Mouse (Mus musculus): ENCODE measurements around the gene Vstm2b. TPM values are rescaled to one million over a fixed set of nuclear protein-coding genes. Genes with fewer than 3 reads are reported as not detected.

The Vstm2b gene
- not detected in 2 replicates for total RNA-seq (2014; rRNA removed)
- polyA plus RNA-seq (2012; rRNA removed), result not detected in 2 replicates

GRCm38 (mm10) chr7:40898096-40898710 is at the start of gene Vstm2b:
TSS of gene Vstm2b (plus strand) at chr7:40898328.
- Histone ChIP-seq H3K4me1 (ENCODE audit: control insufficient read depth, insufficient read depth, low read length) (no peaks in the 10 kb centered on the region), H3K27ac (replicated peaks; ENCODE audit: insufficient read depth, low read depth, low read length) (no peak within 1 kb of the TSS), H3K4me3 (ENCODE audit: insufficient read depth, low read depth, low read length) (peak within 1 kb of the TSS; percentile 21; the same call in 1 of the 2 replicates), H3K27me3 (ENCODE audit: control insufficient read depth, insufficient read depth, low read length) (peaks cover 21% of the 10 kb centered on the region), H3K79me2 (ENCODE audit: control insufficient read depth, insufficient read depth, low read length) (no peaks in the 10 kb centered on the region), H3K9ac (ENCODE audit: low read depth, low read length) (no peak within 1 kb of the TSS), H3K36me3 (ENCODE audit: control insufficient read depth, insufficient read depth, low read length) (no peaks in the 10 kb centered on the region)
- TF ChIP-seq CTCF (IDR thresholded peaks at IDR 0.05; ENCODE audit: low read depth, low read length), result no peak
- no peak for TF ChIP-seq POLR2A (IDR thresholded peaks at IDR 0.05; ENCODE audit: extremely low read depth, insufficient read depth, low read length)
- DNase-seq (ENCODE audit: extremely low read depth, low read depth, low spot score), result no peak
- 4% methylated on average over 35 of the region's 35 CpGs for WGBS

GRCm38 (mm10) chr7:40856088-40856625 is 42.0 kb upstream of the Vstm2b start:
- no peak overlapping the region for H3K9ac ChIP-seq (ENCODE audit: low read depth, low read length)
- no peaks in the 10 kb centered on the region for H3K79me2 ChIP-seq (ENCODE audit: control insufficient read depth, insufficient read depth, low read length)
- 62% methylated on average over 7 of the region's 7 CpGs for WGBS
- H3K36me3 ChIP-seq (ENCODE audit: control insufficient read depth, insufficient read depth, low read length), result no peaks in the 10 kb centered on the region
- no peak overlapping the region for H3K4me3 ChIP-seq (ENCODE audit: insufficient read depth, low read depth, low read length)
- H3K4me1 ChIP-seq (ENCODE audit: control insufficient read depth, insufficient read depth, low read length), result no peaks in the 10 kb centered on the region
- H3K27me3 ChIP-seq (ENCODE audit: control insufficient read depth, insufficient read depth, low read length), result no peaks in the 10 kb centered on the region
- no peak for DNase-seq (ENCODE audit: extremely low read depth, low read depth, low spot score)
- no peak for TF ChIP-seq CTCF (IDR thresholded peaks at IDR 0.05; ENCODE audit: low read depth, low read length)
- TF ChIP-seq POLR2A (IDR thresholded peaks at IDR 0.05; ENCODE audit: extremely low read depth, insufficient read depth, low read length), result no peak
- H3K27ac ChIP-seq (replicated peaks; ENCODE audit: insufficient read depth, low read depth, low read length), result no peak overlapping the region

GRCm38 (mm10) chr7:40873380-40873990 is 24.6 kb upstream of the Vstm2b start:
- WGBS, result 69% methylated on average over 7 of the region's 7 CpGs

GRCm38 (mm10) chr7:40884855-40885489 is 13.2 kb upstream of the Vstm2b start:
- no peak for DNase-seq (ENCODE audit: extremely low read depth, low read depth, low spot score)
- no peak overlapping the region for H3K27ac ChIP-seq (replicated peaks; ENCODE audit: insufficient read depth, low read depth, low read length)
- no peak overlapping the region for H3K9ac ChIP-seq (ENCODE audit: low read depth, low read length)
- WGBS, result 68% methylated on average over 8 of the region's 8 CpGs
- H3K27me3 ChIP-seq (ENCODE audit: control insufficient read depth, insufficient read depth, low read length), result no peaks in the 10 kb centered on the region
- no peaks in the 10 kb centered on the region for H3K79me2 ChIP-seq (ENCODE audit: control insufficient read depth, insufficient read depth, low read length)
- TF ChIP-seq POLR2A (IDR thresholded peaks at IDR 0.05; ENCODE audit: extremely low read depth, insufficient read depth, low read length) (no peak), CTCF (IDR thresholded peaks at IDR 0.05; ENCODE audit: low read depth, low read length) (no peak)
- H3K4me1 ChIP-seq (ENCODE audit: control insufficient read depth, insufficient read depth, low read length), result no peaks in the 10 kb centered on the region
- H3K4me3 ChIP-seq (ENCODE audit: insufficient read depth, low read depth, low read length), result no peak overlapping the region
- no peaks in the 10 kb centered on the region for H3K36me3 ChIP-seq (ENCODE audit: control insufficient read depth, insufficient read depth, low read length)

More at GRCm38 (mm10) chr7:40873380-40873990, 24.6 kb upstream of the Vstm2b start:
- H3K9ac ChIP-seq (ENCODE audit: low read depth, low read length), result no peak overlapping the region
- H3K36me3 ChIP-seq (ENCODE audit: control insufficient read depth, insufficient read depth, low read length), result no peaks in the 10 kb centered on the region
- no peak for DNase-seq (ENCODE audit: extremely low read depth, low read depth, low spot score)
- no peaks in the 10 kb centered on the region for H3K27me3 ChIP-seq (ENCODE audit: control insufficient read depth, insufficient read depth, low read length)
- no peaks in the 10 kb centered on the region for H3K4me1 ChIP-seq (ENCODE audit: control insufficient read depth, insufficient read depth, low read length)
- H3K27ac ChIP-seq (replicated peaks; ENCODE audit: insufficient read depth, low read depth, low read length), result no peak overlapping the region
- H3K79me2 ChIP-seq (ENCODE audit: control insufficient read depth, insufficient read depth, low read length), result no peaks in the 10 kb centered on the region
- H3K4me3 ChIP-seq (ENCODE audit: insufficient read depth, low read depth, low read length), result no peak overlapping the region
- TF ChIP-seq CTCF (IDR thresholded peaks at IDR 0.05; ENCODE audit: low read depth, low read length), result no peak
- no peak for TF ChIP-seq POLR2A (IDR thresholded peaks at IDR 0.05; ENCODE audit: extremely low read depth, insufficient read depth, low read length)

GRCm38 (mm10) chr7:40888358-40888757 is 9.8 kb upstream of the Vstm2b start:
- H3K4me3 ChIP-seq (ENCODE audit: insufficient read depth, low read depth, low read length), result no peak overlapping the region
- TF ChIP-seq POLR2A (IDR thresholded peaks at IDR 0.05; ENCODE audit: extremely low read depth, insufficient read depth, low read length) (no peak), CTCF (IDR thresholded peaks at IDR 0.05; ENCODE audit: low read depth, low read length) (no peak)
- H3K9ac ChIP-seq (ENCODE audit: low read depth, low read length), result no peak overlapping the region
- H3K79me2 ChIP-seq (ENCODE audit: control insufficient read depth, insufficient read depth, low read length), result no peaks in the 10 kb centered on the region
- no peak for DNase-seq (ENCODE audit: extremely low read depth, low read depth, low spot score)
- WGBS, result 72% methylated on average over 3 of the region's 3 CpGs
- no peaks in the 10 kb centered on the region for H3K36me3 ChIP-seq (ENCODE audit: control insufficient read depth, insufficient read depth, low read length)
- H3K27me3 ChIP-seq (ENCODE audit: control insufficient read depth, insufficient read depth, low read length), result no peaks in the 10 kb centered on the region
- no peak overlapping the region for H3K27ac ChIP-seq (replicated peaks; ENCODE audit: insufficient read depth, low read depth, low read length)
- no peaks in the 10 kb centered on the region for H3K4me1 ChIP-seq (ENCODE audit: control insufficient read depth, insufficient read depth, low read length)

Data from liver, adult 2 months (tissue).